Mouse (Mus musculus): ENCODE measurements around the gene Gm7073. TPM values are rescaled to one million over a fixed set of nuclear protein-coding genes. Genes with fewer than 3 reads are reported as not detected.

The Gm7073 gene
- polyA plus RNA-seq, 1 experiment, result not detected

DNA sequence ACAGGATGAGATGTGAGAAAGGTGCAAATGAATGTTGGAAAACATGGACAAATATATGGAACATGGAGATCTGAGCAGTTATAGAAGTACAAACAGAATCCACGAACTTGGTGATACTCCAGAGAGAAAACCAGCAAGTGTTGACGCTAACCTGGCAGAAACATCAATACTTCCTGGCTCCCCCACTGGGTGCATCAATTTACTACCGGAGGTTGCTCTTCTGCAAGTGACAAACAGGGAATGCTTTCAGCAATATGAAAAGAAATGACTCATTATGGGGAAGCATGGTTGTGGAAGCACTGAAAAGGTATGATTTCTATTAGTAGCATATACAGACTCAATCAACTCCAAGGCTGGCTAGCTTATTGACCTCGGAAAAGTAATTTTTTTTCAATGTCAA, 144.8 kb downstream of the Gm7073 start:
- no peak overlapping the region for H3K4me3 ChIP-seq (ENCODE audit: insufficient read depth, low read length)
- H3K27ac ChIP-seq (ENCODE audit: insufficient read depth, low read length), result no peak overlapping the region
- no peaks in the 10 kb centered on the region for H3K4me1 ChIP-seq (ENCODE audit: control insufficient read depth, insufficient read depth, low read length)
- no peak for TF ChIP-seq POLR2A (IDR thresholded peaks at IDR 0.05; ENCODE audit: extremely low read depth, insufficient read depth, low read length)
- TF ChIP-seq CTCF (IDR thresholded peaks at IDR 0.05; ENCODE audit: extremely low read depth, insufficient read depth, low read length), result no peak

DNA sequence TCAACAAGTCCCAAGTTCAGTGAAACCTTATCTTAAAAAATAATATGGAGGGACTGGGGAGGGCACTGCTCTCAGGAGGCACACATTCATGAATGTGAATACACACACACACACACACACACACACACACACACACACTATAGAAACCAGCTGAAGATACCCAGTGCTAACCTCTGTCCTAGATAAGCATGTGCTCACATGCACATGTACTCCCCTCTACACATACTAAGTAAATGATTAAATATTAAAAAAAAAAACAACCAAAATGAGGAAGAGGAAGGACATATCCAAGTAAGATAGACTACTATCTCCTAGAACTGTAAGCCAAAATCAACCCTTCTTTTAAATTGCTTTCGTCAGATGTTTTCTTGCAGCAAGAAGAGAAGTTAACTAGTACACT, 152.2 kb downstream of the Gm7073 start:
- TF ChIP-seq POLR2A (IDR thresholded peaks at IDR 0.05; ENCODE audit: extremely low read depth, insufficient read depth, low read length) (no peak), CTCF (IDR thresholded peaks at IDR 0.05; ENCODE audit: extremely low read depth, insufficient read depth, low read length) (no peak)
- Histone ChIP-seq H3K4me1 (ENCODE audit: control insufficient read depth, insufficient read depth, low read length) (no peaks in the 10 kb centered on the region), H3K27ac (ENCODE audit: insufficient read depth, low read length) (no peak overlapping the region), H3K4me3 (ENCODE audit: insufficient read depth, low read length) (no peak overlapping the region)

Other genes with a start within 250 kb of the Gm7073 start
- gene Atp11c, start 53.4 kb upstream of the Gm7073 start, polyA plus RNA-seq (2012; rRNA removed), result 5.6 and 5.9 TPM in 2 replicates